Mouse (Mus musculus) hindbrain, embryonic 10.5 days (tissue): ENCODE data around the gene Dnajc14. TPM values are rescaled to one million over a fixed set of nuclear protein-coding genes. Genes with fewer than 3 reads are reported as not detected.

ENCODE experiments used
- DNase-seq: peaks from one replicate; pipeline ENCODE4 v3.0.0-alpha.2; 2017; ENCODE audit warnings: low spot score
- H3K27ac ChIP-seq: fragments of 300-500 bp; sonication (generic); 2 replicates; pipeline ENCODE4 v1.5.1; 2016; ENCODE audit warnings: mild to moderate bottlenecking, moderate library complexity
- H3K27me3 ChIP-seq: fragments of 300-500 bp; sonication (generic); 2 replicates; pipeline ENCODE4 v1.6.1; 2016; ENCODE audit warnings: mild to moderate bottlenecking; ENCODE audit not compliant: poor library complexity, insufficient read depth, severe bottlenecking
- H3K36me3 ChIP-seq: fragments of 300-500 bp; sonication (generic); 2 replicates; pipeline ENCODE4 v1.6.1; 2016; ENCODE audit warnings: mild to moderate bottlenecking, moderate library complexity
- H3K4me1 ChIP-seq: fragments of 300-500 bp; sonication (generic); replicated peaks from 2 replicates; pipeline ENCODE4 v1.6.1; 2016; ENCODE audit warnings: mild to moderate bottlenecking
- H3K4me3 ChIP-seq: fragments of 300-500 bp; sonication (generic); 2 replicates; pipeline ENCODE4 v1.5.1; 2016; ENCODE audit warnings: mild to moderate bottlenecking, moderate library complexity
- H3K9me3 ChIP-seq: fragments of 300-500 bp; sonication (generic); 2 replicates; pipeline ENCODE4 v1.6.1; 2016; ENCODE audit warnings: mild to moderate bottlenecking, moderate library complexity
- WGBS: fragments of 180-500 bp; shearing (Covaris S2); methylation state at CpG from one replicate; pipeline ENCODE4 v1.1.7; 2016; 5-methylcytosine and 5-hydroxymethylcytosine counted together
- polyA plus RNA-seq: library from polyadenylated mRNA; unstranded; fragments of >200 nt; fragmentation: Nextera tagmentation; extraction: Ambion mirVana; gene quantifications from 2 replicates; pipeline ENCODE4 v1.2.1, GENCODE M21; 2016

Gene Dnajc14
- polyA plus RNA-seq, 1 experiment from 2014 or later: 50.4 TPM

DNA sequence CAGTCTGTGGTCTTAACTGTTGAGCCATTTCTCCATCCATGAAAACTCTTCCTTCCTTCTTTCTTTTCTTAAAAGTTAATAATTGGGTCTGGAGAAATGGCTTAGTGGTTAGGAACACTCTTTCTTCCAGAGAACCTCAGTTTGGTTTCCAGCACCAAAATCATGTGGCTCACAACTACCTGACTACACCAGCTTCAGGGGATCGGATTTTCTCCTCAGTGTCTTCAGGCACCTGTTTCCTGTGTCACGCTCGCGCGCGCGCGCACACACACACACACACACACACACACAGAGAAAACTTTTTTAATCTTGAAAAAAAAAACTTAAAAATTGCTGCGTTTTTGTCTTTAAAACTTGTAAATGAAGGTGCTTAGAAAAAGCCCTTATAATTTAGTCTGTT lies 20.0 kb downstream of the Dnajc14 start:
- H3K9me3 ChIP-seq: no peaks in the 10 kb centered on the region

DNA sequence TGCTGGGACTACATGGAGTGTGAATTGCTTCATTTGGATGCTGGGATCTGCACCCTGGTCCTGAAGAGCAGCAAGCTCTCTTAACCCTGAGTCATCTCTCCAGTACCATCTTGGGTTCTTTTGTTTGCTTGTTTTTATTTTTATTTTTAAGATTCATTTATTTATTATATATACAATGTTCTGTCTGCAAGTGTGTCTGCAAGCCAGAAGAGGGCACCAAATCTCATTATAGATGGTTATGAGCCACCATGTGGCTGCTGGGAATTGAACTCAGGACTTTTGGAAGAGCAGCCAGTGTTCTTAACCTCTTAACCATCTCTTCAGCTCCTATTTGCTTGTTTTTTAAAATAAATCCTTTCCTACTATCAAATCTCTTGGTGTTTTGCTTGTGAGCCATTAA lies 33.5 kb downstream of the Dnajc14 start:
- H3K36me3 ChIP-seq: peaks cover 100% of the 10 kb centered on the region
- H3K4me1 ChIP-seq: no peaks in the 10 kb centered on the region
- no peak for DNase-seq
- H3K27ac ChIP-seq: no peak overlapping the region
- no peak overlapping the region for H3K4me3 ChIP-seq
- H3K9me3 ChIP-seq: no peaks in the 10 kb centered on the region; the same call in 1 of the 2 replicates
- H3K27me3 ChIP-seq: no peaks in the 10 kb centered on the region

More for the DNA sequence above, 20.0 kb downstream of the Dnajc14 start:
- Histone ChIP-seq H3K27me3 (no peaks in the 10 kb centered on the region), H3K27ac (no peak overlapping the region), H3K4me1 (peaks cover 16% of the 10 kb centered on the region), H3K4me3 (no peak overlapping the region), H3K36me3 (peaks cover 55% of the 10 kb centered on the region)
- no peak for DNase-seq
- 96% methylated on average over 9 of the region's 9 CpGs for WGBS

DNA sequence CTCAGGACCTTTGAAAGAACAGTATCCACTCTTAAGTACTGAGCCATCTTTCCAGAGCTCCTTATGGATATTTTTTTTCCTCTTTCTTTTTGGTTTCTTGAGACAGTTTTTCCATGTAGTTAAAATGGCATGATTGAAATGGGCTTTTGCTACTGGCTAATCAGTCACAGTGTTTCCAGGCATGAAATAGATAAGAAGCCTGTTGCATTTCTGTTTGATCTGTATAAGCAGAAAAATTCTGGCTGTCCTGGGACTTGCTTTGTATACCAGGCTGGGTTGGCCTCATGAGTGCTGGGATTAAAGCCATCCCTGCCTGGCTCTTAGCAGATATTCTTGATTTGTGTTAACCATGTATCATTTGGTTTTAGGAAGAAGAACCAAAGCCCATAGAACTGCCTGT lies 35.6 kb downstream of the Dnajc14 start:
- Histone ChIP-seq H3K36me3 (peaks cover 92% of the 10 kb centered on the region), H3K4me3 (no peak overlapping the region), H3K9me3 (no peaks in the 10 kb centered on the region), H3K27ac (no peak overlapping the region), H3K4me1 (no peaks in the 10 kb centered on the region), H3K27me3 (no peaks in the 10 kb centered on the region)
- DNase-seq: no peak

DNA sequence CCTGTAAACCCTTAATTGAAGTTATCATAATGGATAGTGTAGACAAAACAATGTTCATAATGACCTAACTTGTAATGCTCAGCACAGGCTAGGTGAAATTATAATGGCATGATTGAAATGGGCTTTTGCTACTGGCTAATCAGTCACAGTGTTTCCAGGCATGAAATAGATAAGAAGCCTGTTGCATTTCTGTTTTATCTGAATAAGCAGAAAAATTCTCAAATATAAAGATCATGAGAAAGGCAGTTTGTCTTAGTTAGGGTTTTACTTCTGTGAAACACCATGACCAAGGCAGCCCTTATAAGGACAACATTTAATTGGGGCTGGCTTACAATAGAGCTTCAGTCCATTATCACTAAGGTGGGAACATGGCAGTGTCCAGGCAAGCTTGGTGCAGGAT lies 36.8 kb downstream of the Dnajc14 start:
- H3K36me3 ChIP-seq: peaks cover 88% of the 10 kb centered on the region
- no peak for DNase-seq
- no peaks in the 10 kb centered on the region for H3K9me3 ChIP-seq
- no peak overlapping the region for H3K4me3 ChIP-seq
- H3K4me1 ChIP-seq: no peaks in the 10 kb centered on the region
- no peak overlapping the region for H3K27ac ChIP-seq
- H3K27me3 ChIP-seq: no peaks in the 10 kb centered on the region

DNA sequence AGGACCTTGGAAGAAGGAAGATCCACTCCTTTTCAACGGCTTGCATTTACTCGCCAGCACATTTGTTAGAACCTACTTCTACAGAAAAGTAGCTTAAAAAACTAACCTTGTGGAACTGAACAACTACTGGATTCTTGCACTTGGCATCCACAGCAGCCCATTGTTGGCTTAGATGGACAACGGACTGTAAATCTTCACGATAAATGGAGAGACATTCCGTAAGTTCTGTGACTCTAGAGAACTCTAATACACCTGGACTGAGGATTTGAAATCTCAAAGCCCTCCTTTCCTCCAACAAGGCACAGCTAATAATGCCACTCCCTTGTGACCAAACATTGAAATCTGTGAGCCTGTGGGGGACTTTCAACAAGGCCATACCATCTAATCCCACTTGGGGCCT lies 39.4 kb downstream of the Dnajc14 start:
- 96% methylated on average over 5 of the region's 5 CpGs for WGBS
- peaks cover 82% of the 10 kb centered on the region for H3K36me3 ChIP-seq
- no peaks in the 10 kb centered on the region for H3K4me1 ChIP-seq
- no peaks in the 10 kb centered on the region for H3K27me3 ChIP-seq
- no peak for DNase-seq
- H3K27ac ChIP-seq: no peak overlapping the region
- H3K9me3 ChIP-seq: no peaks in the 10 kb centered on the region
- no peak overlapping the region for H3K4me3 ChIP-seq

DNA sequence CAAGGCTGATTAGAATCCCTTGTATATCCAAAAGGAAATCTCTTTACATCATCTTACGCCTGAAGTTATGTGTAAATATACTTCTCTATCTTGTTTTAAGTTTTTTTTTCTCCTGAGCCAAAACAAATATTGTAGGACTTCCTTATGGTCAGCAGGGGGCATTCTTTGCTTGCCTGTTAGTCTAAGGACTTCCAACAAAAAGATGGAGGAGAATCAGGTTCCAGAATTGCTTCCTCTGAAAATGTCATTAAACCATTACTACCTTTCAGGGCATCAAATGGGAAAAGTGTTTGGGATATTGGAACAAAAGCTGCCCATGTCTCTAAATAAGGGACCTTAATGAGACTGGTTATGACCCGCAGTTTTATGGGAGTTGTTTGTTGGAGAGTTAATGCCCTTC lies 41.7 kb downstream of the Dnajc14 start:
- WGBS: 74% methylated on average over 2 of the region's 2 CpGs
- H3K36me3 ChIP-seq: peaks cover 82% of the 10 kb centered on the region
- no peak overlapping the region for H3K4me3 ChIP-seq
- H3K27me3 ChIP-seq: no peaks in the 10 kb centered on the region
- H3K27ac ChIP-seq: no peak overlapping the region
- no peaks in the 10 kb centered on the region for H3K9me3 ChIP-seq
- no peaks in the 10 kb centered on the region for H3K4me1 ChIP-seq
- no peak for DNase-seq

DNA sequence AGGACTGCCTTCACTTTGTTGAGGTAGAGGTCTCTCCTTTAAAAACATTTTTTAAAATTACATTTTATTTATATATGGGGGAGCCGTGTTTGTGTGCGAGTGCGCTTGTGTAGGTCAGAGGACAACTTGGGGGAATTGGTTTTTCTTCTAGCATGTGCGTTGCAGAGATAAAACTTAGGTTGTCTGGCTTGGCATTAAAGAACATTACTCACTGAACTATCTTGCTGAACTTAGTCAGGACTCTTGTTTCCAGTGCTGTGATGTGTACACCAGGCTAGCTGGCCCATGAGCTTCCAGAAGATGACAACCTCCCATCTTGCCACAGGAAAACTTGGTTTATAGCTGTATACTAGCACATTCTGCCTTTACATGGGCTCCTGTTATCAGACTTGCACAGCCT lies 42.8 kb downstream of the Dnajc14 start:
- H3K27ac ChIP-seq: no peak overlapping the region
- H3K9me3 ChIP-seq: no peaks in the 10 kb centered on the region
- peaks cover 80% of the 10 kb centered on the region for H3K36me3 ChIP-seq
- no peak for DNase-seq
- no peaks in the 10 kb centered on the region for H3K27me3 ChIP-seq
- no peaks in the 10 kb centered on the region for H3K4me1 ChIP-seq
- no peak overlapping the region for H3K4me3 ChIP-seq
- WGBS: 97% methylated on average over 4 of the region's 4 CpGs

DNA sequence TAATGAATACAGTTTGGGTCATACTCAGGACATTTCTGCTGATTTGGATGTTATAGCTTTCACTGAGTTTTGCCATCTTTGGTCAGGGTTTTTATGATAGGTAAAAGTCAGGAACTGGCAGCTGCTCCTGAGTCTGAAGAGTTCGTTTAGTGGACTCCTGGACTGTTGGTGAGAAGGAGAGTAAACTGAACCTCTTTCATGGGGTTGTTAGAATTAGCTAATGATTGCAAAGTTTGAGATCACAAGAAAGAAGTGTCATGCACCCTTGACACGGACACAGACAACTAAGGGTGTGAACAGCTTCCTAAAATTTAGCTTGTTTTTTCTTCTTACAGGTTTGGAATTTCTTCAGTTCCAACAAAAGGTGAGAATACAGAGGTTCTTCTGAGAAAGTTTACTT lies 44.6 kb downstream of the Dnajc14 start:
- H3K27me3 ChIP-seq: no peaks in the 10 kb centered on the region
- no peak overlapping the region for H3K4me3 ChIP-seq
- no peaks in the 10 kb centered on the region for H3K9me3 ChIP-seq
- peaks cover 80% of the 10 kb centered on the region for H3K36me3 ChIP-seq
- H3K27ac ChIP-seq: no peak overlapping the region
- no peak for DNase-seq
- 80% methylated on average over 2 of the region's 2 CpGs for WGBS
- H3K4me1 ChIP-seq: no peaks in the 10 kb centered on the region

DNA sequence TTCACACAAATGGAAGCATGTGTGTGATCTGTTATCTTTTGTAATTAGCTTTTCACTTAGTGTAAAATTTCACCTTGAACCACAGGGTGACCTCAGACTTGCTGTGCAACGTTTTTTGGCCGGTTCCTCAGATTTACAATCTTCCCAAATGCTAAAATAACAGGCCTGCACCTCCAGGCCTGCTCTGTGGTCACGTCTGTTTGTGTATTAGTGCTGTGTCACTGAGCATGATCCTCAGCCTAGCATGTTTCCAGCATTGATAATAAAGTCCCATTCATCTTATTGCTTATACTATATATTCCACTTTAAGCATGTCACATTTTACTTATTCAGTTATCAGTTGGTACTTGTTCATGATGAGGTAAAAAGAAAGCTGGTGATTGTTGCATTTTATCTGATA lies 46.5 kb downstream of the Dnajc14 start:
- Histone ChIP-seq H3K4me1 (no peaks in the 10 kb centered on the region), H3K27ac (no peak overlapping the region), H3K36me3 (peaks cover 77% of the 10 kb centered on the region), H3K27me3 (no peaks in the 10 kb centered on the region), H3K9me3 (no peaks in the 10 kb centered on the region), H3K4me3 (no peak overlapping the region)
- DNase-seq: no peak
- 79% methylated on average over 3 of the region's 3 CpGs for WGBS

DNA sequence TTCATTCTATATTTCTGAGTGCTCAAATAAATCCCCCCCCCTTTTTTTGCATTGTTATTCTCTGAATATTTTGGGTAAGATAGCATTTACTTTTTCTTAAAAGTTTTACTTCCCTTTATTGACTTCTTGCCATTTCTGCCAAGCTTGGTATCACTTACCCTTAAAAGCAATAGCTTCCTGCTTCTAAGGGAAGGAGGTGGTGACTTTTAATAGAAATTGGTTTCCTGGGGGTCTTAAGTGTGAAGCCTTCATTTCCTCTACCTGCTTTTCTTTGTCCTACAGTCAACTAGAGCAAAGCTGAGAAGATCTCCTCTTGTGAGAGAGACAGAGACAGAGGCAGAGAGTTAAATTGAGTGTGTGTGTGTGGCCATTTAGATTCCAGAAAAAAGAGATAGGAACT lies 57.3 kb downstream of the Dnajc14 start:
- H3K36me3 ChIP-seq: peaks cover 69% of the 10 kb centered on the region
- DNase-seq: no peak

DNA sequence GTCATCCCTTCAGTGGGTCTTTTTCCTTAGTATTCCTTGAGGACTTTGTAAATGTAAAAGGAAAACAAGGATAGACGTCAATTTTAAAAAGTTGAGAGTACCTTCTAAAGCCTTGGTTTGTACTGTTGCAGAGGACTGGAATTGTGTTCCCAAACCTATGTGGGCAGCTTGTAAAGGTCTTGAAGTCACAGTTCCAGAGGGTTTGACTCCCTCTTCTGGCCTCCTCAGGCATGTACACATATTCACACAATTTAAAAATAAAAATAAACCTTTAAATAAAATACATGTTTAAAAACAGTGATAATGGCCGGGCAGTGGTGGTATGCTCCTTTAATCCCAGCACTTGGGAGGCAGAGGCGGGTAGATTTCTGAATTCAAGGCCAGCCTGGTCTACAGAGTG lies 62.2 kb downstream of the Dnajc14 start:
- Histone ChIP-seq H3K27ac (no peak overlapping the region), H3K27me3 (no peaks in the 10 kb centered on the region), H3K4me3 (no peak overlapping the region), H3K4me1 (no peaks in the 10 kb centered on the region), H3K9me3 (no peaks in the 10 kb centered on the region), H3K36me3 (peaks cover 72% of the 10 kb centered on the region)
- DNase-seq: no peak
- WGBS: 88% methylated on average over 3 of the region's 3 CpGs

More for the DNA sequence above, 57.3 kb downstream of the Dnajc14 start:
- Histone ChIP-seq H3K27ac (no peak overlapping the region), H3K4me3 (no peak overlapping the region), H3K27me3 (no peaks in the 10 kb centered on the region), H3K4me1 (no peaks in the 10 kb centered on the region), H3K9me3 (no peaks in the 10 kb centered on the region)

DNA sequence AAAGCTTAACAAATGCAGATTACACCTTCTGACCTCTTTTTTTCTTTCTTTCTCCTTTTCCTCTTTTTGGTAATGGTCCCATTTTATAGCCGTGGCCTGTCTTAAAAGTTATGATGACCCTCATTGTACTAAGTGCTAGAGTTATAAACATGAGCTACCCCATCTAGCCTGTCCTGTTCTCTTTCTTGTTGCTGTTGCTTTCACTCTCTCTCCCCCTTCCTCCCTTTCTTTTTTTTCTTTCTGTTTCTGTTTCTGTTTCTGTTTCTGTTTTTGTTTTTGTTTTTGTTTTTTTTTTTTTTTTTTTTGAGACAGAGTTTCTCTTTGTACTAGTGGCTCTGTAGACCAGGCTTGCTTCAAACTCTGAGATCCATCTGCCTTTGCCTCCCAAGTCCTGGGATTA lies 62.7 kb downstream of the Dnajc14 start:
- WGBS: 100% methylated on average over 1 of the region's 1 CpGs
- Histone ChIP-seq H3K27me3 (no peaks in the 10 kb centered on the region), H3K4me1 (no peaks in the 10 kb centered on the region), H3K9me3 (no peaks in the 10 kb centered on the region), H3K36me3 (peaks cover 73% of the 10 kb centered on the region), H3K4me3 (no peak overlapping the region), H3K27ac (no peak overlapping the region)
- DNase-seq: no peak
